Mouse (Mus musculus) stomach, postnatal 0 days (tissue): ENCODE results near the gene Gm8229. TPM values are rescaled to one million over a fixed set of nuclear protein-coding genes. Genes with fewer than 3 reads are reported as not detected.
"Not testable (repeated sequence)": the region's sequence is repeated elsewhere in the genome, so short reads cannot be mapped to it uniquely, and the experiment has no call there.

ENCODE experiments used
- ATAC-seq: fragments of 200-750 bp; cut with Nextera tagmentation; 2 replicates; pipeline ENCODE4 v1.8.0; 2017; ENCODE audit not compliant: low FRiP score, low TSS enrichment
- DNase-seq: peaks from one replicate; pipeline ENCODE4 v3.0.0-alpha.2; 2016; ENCODE audit warnings: low spot score
- H3K27ac ChIP-seq: fragments of 300-500 bp; sonication (generic); replicated peaks from 2 replicates; pipeline ENCODE4 v1.5.1; 2014; ENCODE audit warnings: mild to moderate bottlenecking, control low read depth
- H3K27me3 ChIP-seq: fragments of 300-500 bp; sonication (generic); 2 replicates; pipeline ENCODE4 v1.6.1; 2014; ENCODE audit warnings: low read length; ENCODE audit not compliant: control insufficient read depth, insufficient read depth
- H3K36me3 ChIP-seq: fragments of 300-500 bp; sonication (generic); 2 replicates; pipeline ENCODE4 v1.6.1; 2014; ENCODE audit warnings: low read length, mixed read lengths; ENCODE audit not compliant: control insufficient read depth, insufficient read depth
- H3K4me1 ChIP-seq: fragments of 300-500 bp; sonication (generic); replicated peaks from 2 replicates; pipeline ENCODE4 v1.6.1; 2014; ENCODE audit warnings: antibody characterized with exemption; ENCODE audit not compliant: control insufficient read depth, insufficient read depth
- H3K4me2 ChIP-seq: fragments of 300-500 bp; sonication (generic); replicated peaks from 2 replicates; pipeline ENCODE4 v1.6.1; 2014; ENCODE audit warnings: low read depth, mild to moderate bottlenecking, control low read depth, moderate library complexity
- H3K4me3 ChIP-seq: fragments of 300-500 bp; sonication (generic); 2 replicates; pipeline ENCODE4 v1.5.1; 2014; ENCODE audit warnings: low read depth, low read length, control low read depth
- H3K9ac ChIP-seq: fragments of 300-500 bp; sonication (generic); 2 replicates; pipeline ENCODE4 v1.6.1; 2014; ENCODE audit warnings: mild to moderate bottlenecking, low read length, control low read depth, mixed read lengths
- H3K9me3 ChIP-seq: fragments of 300-500 bp; sonication (generic); 2 replicates; pipeline ENCODE4 v1.6.1; 2016; ENCODE audit warnings: low read length; ENCODE audit not compliant: control insufficient read depth
- CTCF ChIP-seq: IDR thresholded peaks from 2 replicates; pipeline ENCODE4 v1.5.1; 2016; ENCODE audit warnings: antibody characterized with exemption, low read depth, mild to moderate bottlenecking, moderate library complexity
- WGBS: fragments of 180-500 bp; shearing (Covaris S2); extraction: QIAGEN DNeasy Blood & Tissue Kit; methylation state at CpG from one replicate; pipeline ENCODE4 v1.1.7; 2014; 5-methylcytosine and 5-hydroxymethylcytosine counted together
- polyA plus RNA-seq: library from polyadenylated mRNA; unstranded; fragments of >200 nt; fragmentation: Nextera tagmentation; extraction: Ambion mirVana; gene quantifications from 2 replicates; pipeline ENCODE4 v1.2.1, GENCODE M21; 2015

Gm8229 gene
- not detected in 2 replicates for polyA plus RNA-seq

DNA sequence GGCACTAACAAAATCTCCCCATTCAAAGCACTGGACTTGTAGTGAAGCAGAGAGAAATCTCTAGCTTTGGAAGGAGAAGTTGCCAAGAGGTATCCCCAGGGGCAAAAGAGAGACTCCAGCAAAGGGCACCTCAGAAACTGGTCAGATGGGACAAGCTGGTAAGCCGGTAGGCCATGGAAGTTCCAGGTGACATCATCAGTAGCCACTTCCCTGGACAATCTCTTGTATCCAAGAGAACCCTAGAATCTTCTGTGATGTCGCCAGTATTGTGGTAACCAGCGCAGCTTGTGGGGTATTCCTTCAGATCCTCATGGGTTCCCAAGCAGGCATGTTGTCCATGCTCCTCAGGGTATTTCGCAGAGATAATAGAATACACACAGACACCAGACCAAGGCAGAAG lies at the start of gene Gm8229:
Gm8229 (plus strand) TSS at position 301 of the 400 bp plus-strand sequence.
- not testable (repeated sequence) for DNase-seq, H3K4me1 ChIP-seq, H3K27me3 ChIP-seq, H3K4me3 ChIP-seq, H3K4me2 ChIP-seq, H3K9ac ChIP-seq, H3K36me3 ChIP-seq, H3K27ac ChIP-seq, H3K9me3 ChIP-seq, ATAC-seq
- WGBS, result 96% methylated on average over 4 of the region's 4 CpGs

DNA sequence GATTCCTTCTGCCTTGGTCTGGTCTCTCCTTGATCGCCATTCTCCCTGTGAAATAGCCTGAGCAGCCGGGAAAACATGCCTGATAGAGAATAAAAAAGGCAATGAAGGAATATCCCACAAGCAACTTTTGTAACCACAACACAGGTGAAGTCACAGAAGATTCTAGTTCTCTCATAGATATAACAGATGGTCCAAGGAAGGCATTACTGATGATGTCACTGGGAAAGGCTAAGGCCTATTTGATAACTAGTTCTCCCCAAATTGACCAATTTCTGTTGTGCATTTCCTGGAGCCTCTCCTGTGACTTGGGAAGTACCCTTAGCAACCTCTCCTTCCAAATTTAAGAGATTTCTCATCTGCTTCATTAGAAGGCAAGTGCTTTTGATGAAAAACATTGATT lies 26.7 kb upstream of the Gm8229 start, which contains the start of gene Gm5930:
Gm5930 (minus strand) TSS at position 101 of the 400 bp plus-strand sequence.
- WGBS, result no CpG with 5 or more reads among the region's 2 CpGs
- not testable (repeated sequence) for H3K4me3 ChIP-seq, H3K36me3 ChIP-seq, H3K4me2 ChIP-seq, H3K27me3 ChIP-seq, H3K4me1 ChIP-seq, DNase-seq, H3K9ac ChIP-seq, H3K9me3 ChIP-seq, ATAC-seq, H3K27ac ChIP-seq

DNA sequence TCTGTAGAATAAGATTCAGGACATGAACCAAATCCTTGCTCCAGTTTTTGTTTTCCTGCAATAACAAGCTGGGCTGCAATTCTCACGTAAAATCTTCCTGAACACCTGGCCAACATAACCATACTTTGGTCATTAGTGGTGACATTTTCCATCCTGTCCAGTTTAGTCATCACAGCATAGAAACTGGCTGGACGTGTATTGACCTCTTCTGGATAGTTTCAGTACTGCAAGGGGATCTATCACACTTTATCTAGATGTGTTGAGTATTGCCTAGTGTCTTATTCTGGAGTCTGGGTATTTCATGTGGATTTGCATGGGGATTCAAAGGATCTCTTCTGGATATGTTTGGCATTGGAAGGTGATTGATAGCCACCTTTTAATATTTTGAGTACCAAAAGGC lies 3.7 kb upstream of the Gm8229 start:
- ATAC-seq, DNase-seq, H3K27ac ChIP-seq, H3K9me3 ChIP-seq, H3K4me3 ChIP-seq, H3K27me3 ChIP-seq, H3K36me3 ChIP-seq, H3K4me1 ChIP-seq, H3K9ac ChIP-seq, H3K4me2 ChIP-seq: not testable (repeated sequence)
- TF ChIP-seq CTCF, result peak; percentile 56
- 18% methylated on average over 2 of the region's 2 CpGs for WGBS

DNA sequence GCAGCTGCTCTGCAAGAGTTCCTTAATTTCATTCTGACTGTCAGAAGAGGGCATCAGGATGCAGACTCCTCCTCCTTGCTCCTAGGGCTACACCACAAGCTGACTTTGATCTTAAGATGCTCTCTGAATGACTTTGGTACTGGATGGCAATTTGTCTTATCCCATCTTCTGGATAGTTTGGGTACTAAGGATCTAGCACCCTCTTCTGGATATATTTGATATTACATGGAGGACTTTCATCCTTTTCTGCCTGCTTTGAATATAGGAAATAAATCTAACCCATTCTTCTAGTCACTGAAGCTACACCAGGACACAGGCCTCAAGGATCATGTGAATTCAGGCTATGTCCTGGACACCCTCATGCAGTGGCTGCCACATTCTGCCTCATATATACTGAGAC lies 2.9 kb upstream of the Gm8229 start:
- H3K9me3 ChIP-seq, H3K27ac ChIP-seq, H3K4me3 ChIP-seq, H3K27me3 ChIP-seq, H3K9ac ChIP-seq, H3K36me3 ChIP-seq, ATAC-seq, H3K4me2 ChIP-seq, DNase-seq, H3K4me1 ChIP-seq: not testable (repeated sequence)
- TF ChIP-seq CTCF, result peak; percentile 59

DNA sequence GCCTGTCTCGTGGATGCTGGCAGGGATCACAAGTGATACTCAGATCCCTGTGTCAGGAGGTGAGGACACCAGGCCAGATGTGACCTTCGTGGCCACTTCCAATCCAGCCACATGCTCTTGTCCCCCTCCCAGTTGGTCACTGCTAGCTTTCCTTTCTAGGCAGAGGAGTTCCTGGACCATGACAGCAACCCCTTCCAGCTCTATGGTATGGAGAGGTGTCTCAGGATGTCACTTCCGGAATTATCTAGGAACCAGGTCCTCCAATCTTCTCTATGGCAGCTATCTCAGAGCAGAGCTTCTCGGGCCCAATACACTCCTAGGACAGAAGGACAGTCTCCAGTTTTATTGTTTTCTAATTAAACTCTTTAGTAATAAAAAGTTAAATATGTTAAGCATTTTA lies 19.1 kb downstream of the Gm8229 start:
- H3K36me3 ChIP-seq, DNase-seq, ATAC-seq, H3K9ac ChIP-seq, H3K4me3 ChIP-seq, H3K4me1 ChIP-seq, H3K9me3 ChIP-seq, H3K4me2 ChIP-seq, H3K27ac ChIP-seq, H3K27me3 ChIP-seq: not testable (repeated sequence)
- WGBS, result 59% methylated on average over 3 of the region's 4 CpGs

DNA sequence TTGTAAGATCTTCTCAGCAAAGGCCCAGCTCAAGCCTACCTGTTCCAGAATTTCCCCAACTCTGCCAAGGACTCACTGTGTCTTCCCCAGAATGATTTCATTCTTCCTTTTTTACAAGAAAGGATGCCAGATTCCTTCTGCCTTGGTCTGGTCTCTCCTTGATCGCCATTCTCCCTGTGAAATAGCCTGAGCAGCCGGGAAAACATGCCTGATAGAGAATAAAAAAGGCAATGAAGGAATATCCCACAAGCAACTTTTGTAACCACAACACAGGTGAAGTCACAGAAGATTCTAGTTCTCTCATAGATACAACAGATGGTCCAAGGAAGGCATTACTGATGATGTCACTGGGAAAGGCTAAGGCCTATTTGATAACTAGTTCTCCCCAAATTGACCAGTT lies 45.4 kb downstream of the Gm8229 start, which contains the start of gene Gm3371:
Gm3371 (minus strand) TSS at position 101 of the 400 bp plus-strand sequence.
- H3K4me1 ChIP-seq, ATAC-seq, H3K27me3 ChIP-seq, H3K4me2 ChIP-seq, H3K4me3 ChIP-seq, H3K27ac ChIP-seq, DNase-seq, H3K9me3 ChIP-seq, H3K9ac ChIP-seq, H3K36me3 ChIP-seq: not testable (repeated sequence)
- no CpG with 5 or more reads among the region's 2 CpGs for WGBS

Other genes with a start within 250 kb of the Gm8229 start
- gene Gm3327, start 241.5 kb upstream of the Gm8229 start, polyA plus RNA-seq, result not detected in 2 replicates
- not detected in 2 replicates for gene Gm8212, start 167.7 kb upstream of the Gm8229 start, polyA plus RNA-seq
- gene 4930503E14Rik, start 152.1 kb upstream of the Gm8229 start, polyA plus RNA-seq, result 0.13 TPM in 1 of 2 replicates, not detected in the other
- not detected in 2 replicates for gene Gm8220, start 79.8 kb upstream of the Gm8229 start, polyA plus RNA-seq
- not detected in 2 replicates for gene Gm5930, start 26.8 kb upstream of the Gm8229 start, polyA plus RNA-seq
- gene Gm3371, start 45.3 kb downstream of the Gm8229 start, polyA plus RNA-seq, result not detected in 2 replicates
- not detected in 2 replicates for gene Gm8232, start 68.3 kb downstream of the Gm8229 start, polyA plus RNA-seq
- not detected in 2 replicates for gene BC061237, start 127.1 kb downstream of the Gm8229 start, polyA plus RNA-seq
- gene Gm17093, start 152.9 kb downstream of the Gm8229 start, polyA plus RNA-seq, result not detected in 2 replicates
- not detected in 2 replicates for gene Gm8247, start 217.8 kb downstream of the Gm8229 start, polyA plus RNA-seq